Mouse (Mus musculus) B cell, adult 2 months (primary cell): ENCODE results near the gene Odf3l2.

ENCODE experiments used
- DNase-seq, 2 experiments: peaks; one replicate each; pipeline ENCODE4 v3.0.0; 2022

The Odf3l2 gene

DNA sequence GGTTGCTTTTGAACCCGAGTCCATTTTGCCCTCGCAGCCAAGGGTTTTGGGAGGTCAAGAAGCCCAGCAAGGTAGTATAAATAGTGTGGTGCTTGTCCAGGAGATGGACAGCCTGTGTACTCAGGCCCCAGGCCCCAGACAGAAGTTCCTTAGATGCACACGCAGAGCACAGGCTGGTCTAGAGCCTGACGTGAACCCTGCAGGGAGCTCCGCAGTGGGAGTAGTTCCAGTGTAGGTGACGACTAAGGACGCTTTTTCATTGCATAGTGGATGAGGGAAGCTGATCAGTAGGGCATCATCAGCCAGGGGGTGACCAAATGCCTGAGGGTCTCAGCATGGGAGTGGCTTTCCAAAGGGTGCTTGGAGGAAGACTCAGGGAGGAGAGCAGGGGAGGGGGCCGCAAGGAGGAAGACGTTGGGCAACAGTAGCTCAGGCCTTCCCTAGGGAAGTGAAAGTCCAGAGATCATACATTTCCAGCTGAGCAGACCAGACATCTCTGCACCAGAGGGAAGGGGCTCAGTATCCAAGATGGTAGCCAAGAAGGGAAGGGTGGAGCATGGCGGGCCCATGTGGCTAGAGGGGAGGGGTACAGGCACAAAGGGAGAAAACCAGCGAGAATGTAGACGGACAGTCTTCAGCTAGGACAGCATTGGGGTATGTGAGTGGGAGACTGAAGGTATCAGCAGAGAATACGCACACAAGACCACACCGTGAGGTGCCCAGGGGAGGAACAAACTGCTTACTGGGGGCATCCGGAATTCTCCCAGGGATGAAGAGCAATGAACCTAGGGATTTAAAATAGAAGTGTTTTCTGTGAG is 24.7 kb upstream of the Odf3l2 start:
- DNase-seq: no peak

DNA sequence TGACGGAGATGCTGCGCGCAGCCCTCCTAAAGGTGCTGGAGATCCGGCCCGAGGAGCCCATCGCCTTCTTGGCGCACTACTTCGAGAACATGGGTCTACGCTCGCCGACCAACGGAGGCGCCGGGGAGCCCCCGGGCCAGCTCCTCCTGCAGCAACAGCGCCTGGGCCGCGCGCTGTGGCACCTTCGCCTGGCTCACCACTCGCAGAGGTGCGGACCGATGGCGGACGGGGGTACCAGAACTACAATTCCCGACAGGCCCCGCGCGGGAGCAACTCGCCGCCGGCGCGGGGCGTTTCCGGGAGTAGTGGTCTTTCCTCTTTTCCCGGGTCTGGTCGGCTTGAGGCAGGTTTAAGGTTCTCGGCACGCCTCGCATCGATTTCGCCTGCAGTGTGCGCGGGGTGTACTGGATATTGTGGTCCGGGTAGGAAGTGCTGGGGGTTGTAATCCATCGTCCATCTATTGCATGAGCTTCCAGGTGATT is 24.1 kb upstream of the Odf3l2 start:
- DNase-seq: peak; percentile 68 to 76

DNA sequence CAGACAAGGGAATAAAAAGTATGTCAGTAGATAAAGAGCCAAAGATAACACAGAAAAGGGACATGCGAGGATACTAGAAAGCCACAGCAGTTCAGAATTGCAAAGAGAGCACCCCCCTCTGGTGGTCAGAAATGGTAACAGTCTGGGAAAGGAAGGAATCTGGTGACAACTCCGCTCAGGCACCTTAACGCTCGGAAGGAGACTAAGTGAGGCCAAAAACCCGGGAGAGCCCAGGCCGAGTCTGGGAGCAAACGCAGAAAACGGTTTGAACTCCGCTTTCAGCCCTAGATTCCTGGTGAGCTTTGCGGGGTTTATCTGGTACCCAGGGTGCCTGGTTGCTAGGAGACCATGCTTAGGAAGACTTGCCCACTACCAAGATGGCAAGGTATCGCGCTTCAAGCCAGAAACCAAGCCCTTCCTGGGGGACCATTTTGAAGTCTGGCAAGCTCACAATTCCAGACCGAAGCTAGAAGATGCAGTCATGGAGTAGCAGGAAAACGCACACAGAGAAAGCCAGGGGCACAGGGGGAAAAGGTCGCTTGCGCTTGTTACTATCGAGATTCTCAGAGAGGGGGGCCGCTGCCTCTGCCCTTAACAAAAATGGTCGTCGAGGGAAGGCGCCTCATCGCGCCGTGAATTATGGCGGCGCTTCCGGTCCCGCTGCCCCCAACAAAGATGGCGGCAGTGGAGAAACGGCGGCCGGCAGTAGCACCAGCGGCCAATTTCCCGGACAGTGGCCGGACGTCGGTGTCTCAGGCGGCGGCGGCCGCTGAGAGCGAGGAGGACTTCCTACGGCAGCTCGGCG is 23.4 kb upstream of the Odf3l2 start, which contains the start of gene Tpgs1:
Tpgs1 (plus strand) TSS at position 599 of the 805 bp plus-strand sequence.
- DNase-seq: peak; percentile 90 to 91

DNA sequence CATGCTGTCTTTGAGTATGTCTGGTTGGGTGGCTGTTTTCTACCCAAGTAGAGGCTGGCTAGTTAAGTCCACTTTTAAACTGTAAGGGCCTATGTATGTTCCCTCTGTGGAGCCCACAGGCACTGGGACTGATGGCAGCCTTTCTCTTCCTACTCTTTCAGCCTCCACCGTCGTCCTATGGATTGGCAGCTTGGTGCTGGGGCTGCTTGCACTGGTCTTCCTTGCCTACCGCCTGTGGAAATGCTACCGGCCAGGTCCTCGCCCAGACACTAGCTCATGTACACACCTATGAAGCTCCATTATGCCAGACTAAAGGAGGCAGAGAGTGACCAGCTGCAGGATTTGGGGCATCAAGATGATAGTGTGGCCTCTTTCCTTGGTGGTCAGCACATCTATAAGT is 22.5 kb upstream of the Odf3l2 start:
- DNase-seq: no peak

DNA sequence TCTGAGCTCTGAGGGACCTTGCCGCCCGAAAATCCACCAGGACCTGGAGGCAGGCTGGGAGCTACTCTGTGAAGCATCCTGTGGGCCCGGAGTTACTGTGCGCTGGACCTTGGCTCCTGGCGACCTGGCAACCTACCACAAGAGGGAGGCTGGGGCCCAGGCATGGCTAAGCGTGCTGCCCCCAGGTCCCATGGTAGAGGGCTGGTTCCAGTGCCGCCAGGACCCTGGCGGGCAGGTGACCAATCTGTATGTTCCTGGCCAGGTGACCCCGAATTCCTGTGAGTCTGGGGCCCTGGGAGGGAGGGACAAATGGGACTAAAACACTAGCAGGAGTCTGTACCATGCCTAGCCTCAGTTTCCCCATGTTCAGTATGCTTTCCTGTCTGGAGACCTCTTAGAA is 21.0 kb upstream of the Odf3l2 start:
- no peak for DNase-seq

DNA sequence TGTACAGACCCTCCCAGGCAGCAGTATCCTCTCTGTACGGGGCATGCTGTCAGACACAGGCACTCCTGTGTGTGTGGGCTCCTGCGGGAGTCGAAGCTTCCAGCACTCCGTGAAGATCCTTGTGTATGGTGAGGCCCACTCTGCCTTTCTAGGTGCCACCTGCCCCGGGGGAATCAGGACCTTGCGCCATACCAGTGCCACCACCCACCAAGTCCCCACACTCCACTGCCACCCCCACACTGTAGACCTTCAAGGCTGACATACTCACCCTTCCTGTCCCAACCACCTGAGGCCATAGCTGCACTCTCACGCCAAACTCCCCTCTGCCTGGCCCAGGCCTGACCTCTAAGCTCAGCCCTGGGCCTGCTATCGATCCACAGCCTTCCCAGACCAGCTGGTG is 19.5 kb upstream of the Odf3l2 start:
- DNase-seq: no peak

DNA sequence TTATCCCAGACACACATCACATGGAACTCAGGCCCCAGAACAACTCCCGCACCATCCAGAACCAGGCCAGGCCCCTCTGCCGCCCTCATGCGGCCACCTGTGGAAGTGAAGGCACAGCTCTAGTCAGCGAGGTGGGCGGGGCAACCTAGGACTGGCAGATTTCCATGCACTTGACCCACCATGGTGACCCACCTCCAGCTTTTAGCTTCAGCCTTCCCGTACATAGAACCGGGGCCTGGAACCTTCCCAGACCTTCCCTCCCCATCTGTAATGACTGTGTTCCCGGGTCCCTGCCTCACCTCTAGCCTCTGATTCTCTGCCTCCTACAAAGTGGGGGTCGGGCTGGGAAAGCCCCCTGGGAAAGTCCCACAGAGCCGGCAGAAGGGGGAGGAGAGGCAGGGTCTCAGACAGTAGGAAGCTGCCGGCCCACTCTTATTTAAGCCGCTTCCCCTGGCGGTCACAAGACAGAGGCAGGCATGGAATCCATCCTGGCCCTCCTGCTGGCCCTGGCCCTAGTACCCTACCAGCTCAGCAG is 18.7 kb upstream of the Odf3l2 start, which contains the start of gene Madcam1:
Madcam1 (plus strand) TSS at position 429 of the 535 bp plus-strand sequence.
- peak; percentile 84 to 85 for DNase-seq

DNA sequence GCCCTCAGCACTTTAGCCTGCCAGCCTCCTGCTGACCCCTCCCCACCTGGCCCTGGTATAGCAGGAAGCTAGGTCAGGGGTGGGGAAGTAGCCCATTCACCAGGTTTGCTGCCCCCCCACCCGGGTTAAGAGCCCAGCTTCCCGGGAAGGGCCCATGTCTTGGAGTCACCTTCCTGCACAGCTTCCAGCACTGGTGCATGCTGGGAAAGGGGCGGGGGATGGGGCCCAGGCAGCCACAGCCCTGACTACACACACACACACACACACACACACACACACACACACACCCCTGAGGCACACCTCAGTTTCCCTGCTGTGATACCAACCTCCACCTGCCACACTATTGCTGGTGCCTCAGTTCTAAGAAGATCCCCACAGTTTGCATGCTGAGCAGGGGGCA is 16.3 kb upstream of the Odf3l2 start:
- DNase-seq: no peak

DNA sequence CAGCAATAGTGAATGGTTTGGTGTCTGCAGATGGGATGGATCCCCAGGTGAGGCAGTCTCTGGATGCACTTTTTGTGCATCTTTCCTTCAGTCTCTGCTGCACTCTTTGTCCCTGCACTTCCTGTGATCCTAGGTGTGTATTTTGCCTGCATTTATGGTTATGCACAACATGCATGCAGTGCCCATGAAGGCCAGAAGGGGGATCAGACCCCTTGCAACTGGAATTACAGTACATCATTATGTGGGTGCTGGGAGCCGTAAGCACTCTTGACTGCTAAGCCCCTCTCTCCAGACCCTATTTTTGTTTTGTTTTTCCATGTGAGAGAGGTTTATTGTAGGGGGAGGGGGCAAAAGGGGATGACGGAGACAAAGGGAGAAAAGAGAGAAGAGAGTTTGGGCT is 14.8 kb upstream of the Odf3l2 start:
- peak; percentile 32 to 36 for DNase-seq

DNA sequence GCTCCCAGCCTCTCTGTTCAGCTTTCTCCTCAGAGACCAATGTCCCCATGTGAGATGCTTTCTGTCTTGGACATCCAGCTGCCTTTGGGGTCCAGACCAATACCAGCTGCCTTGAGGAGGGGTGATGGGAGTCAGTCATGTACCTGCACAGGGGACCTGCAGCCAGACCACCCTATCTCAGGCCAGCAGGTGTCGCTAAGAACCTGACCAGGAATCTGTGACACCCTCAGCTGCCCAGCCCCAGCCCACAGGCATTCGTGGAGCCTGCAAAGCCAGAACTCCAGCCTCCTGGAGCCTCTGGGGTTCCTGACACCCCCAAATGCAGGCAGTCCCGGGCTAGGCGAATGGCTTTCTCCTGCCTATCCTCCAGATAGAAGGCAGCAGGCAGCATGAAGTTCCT is 13.3 kb upstream of the Odf3l2 start:
- DNase-seq: peak; percentile 24 to 33

DNA sequence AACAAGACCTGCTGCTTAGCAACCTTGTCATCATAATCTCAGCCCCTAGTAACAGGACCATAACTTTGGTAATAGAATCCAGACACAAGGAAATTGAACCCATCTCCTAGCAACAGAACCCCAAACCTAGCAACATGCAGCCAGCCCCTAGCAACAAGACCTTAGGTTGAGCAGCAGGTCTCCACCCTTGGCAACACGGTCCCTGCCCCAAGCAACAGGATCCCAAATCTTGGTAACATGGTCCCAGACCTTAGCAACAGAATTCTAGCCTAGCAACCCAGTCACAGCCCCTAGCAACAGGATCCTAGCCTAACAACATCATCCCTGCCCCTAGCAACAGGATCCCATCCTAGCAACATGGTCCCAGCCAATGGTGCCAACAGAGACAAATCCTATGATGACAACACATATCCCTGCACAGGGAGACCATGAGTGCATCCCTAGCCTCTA is 9.4 kb upstream of the Odf3l2 start:
- DNase-seq: no peak

DNA sequence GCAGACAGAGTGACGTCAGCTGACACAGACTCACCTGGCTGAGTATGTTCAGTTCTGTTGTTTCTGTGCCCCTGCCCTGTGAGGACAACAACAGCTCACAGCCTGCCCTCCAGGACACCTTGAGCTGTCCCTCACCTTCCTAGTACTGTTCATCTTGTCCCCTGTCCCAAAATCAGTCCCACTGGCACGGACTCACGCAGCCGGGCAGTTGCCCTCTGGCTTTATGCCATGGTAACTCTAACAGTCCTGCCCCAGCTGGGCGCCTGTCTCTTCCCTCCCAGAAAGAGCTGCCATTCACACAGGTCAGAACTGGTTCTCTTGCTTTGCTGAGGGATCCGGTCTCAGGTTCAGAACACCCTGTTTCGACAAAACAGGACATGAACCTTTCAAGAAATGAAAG is 7.3 kb upstream of the Odf3l2 start:
- no peak for DNase-seq

DNA sequence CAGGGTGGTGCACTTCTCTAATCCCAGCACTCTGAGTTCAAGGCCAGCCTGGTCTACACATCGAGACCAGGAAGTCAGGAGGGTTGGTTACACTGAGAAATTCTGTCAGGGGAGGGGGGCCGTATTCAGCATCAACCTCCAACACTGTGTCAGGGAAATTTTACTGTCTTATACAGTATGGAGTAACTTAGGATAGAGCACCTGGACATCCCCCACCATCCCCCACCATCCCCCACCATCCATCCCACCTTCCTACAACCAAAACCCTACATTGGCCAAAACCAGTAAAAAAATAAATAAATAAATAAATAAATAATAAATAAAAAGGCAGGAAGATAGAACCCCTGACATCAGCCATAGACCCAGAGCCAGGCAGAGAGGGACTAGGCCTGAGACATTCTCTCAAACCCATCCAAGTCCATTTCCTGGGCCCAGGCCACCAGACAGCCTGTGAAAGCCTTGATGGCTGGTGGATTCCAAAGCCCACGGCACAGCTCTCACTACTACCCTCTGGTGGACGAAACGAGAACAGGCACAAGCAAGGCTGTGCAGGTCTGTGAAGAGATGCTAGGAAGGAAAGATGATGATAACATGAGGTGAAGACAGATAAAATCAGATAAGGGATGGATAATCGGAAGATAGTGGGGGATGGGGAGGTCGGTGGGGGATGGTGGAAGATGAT is 3.7 kb upstream of the Odf3l2 start:
- peak; percentile 73 to 76 for DNase-seq

DNA sequence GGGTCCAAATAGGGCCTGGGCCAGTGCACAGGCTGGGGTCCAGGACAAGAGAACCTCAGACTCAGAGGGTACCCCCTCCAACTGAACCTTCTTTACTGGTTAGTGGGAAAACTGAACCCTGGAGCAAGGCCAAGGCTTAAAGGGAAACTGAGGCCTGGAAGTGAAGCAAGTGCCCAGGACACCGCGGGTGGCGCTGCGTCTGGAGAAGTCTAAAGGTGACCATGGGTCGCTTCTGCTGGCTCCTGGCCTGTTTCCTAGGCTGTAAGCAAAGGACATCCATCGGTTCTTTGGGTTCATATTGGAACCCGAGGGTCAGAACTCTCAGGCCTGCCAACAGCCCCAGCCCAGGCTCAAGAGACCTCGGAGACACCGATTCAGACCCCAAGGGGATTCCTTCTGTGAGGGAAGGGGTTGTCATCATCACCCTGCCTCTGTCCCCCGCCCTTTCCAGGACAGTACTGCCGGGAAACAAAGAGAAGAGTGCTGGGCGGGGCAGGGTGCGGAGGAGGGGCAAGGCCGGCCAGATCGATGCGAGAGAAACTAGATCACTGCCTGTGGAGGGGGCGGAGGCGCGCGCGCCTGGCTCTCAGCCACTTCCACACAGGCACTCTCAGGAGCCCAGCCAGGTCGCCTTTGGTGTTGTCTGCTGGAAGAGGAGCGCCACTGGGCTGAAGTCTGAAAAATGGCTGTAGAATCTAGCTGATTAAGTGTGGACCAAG is 6.9 kb downstream of the Odf3l2 start:
- no peak for DNase-seq

DNA sequence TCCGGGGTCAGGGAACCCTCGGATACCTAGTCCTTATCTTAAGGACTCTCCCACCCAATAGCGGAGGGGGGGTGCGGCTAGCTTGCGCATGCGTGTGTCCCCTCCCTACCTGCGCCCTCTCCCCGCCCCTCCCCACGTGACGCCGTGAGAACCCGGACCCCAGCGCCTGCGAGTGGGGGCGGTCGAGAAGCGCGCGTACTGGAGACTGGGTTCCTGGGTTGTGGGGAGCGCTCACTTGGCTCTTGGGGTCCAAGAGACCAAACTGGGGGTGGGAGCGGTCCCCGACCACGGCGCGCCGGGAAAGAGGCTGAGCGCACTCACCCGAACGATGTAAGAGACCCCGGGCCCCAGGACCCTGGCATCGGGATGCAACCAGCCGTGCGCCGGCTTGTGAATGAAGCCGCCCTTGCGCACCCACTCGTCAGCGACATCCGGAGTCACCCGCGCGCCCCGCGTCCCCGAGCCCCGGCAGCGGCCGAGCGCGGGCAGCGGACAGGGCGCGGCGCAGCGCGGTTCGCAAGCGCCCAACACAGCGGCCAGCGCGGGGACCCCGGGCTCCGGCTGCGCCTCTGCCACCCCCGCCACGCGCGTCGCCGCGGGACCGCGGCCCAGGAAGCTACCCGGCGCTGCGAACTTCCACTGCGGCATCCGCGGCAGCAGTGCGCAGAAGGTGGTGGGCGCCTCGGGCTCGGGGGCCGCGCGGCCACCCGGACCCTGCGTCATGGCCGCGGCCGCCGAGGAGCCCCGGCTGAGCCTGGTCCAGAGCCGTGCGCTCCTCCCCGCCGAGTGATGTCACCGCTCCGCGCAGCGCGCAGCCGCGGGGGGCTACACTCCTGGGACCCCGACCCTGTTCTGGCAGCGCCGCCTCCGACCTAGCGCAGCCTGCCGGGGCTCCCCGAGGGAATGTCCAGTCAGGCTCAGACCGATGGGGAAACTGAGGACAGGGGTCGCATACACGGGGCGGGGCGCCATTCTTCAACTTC is 8.1 kb downstream of the Odf3l2 start, which contains the start of gene Shc2:
Shc2 (minus strand) TSS at position 791 of the 983 bp plus-strand sequence.
- DNase-seq: no peak

DNA sequence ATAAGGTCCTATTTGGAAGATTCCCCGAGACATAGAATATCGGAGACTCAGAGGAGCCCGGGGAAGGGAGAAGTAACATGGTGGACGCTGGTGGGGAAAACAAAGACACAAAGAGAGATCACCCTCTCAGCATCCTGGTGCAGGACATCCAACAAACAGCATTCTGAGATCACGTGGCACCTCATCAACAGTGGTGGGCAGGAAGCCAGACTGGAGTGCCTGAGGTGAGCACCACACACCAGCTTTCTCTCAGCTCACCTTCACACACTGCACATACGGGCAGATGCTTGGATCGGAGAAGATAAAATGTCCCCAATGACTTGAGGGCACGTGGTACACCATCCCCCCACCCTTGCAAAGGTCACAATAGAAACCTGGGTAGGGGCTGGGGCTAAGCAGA is 9.3 kb downstream of the Odf3l2 start:
- DNase-seq: no peak

DNA sequence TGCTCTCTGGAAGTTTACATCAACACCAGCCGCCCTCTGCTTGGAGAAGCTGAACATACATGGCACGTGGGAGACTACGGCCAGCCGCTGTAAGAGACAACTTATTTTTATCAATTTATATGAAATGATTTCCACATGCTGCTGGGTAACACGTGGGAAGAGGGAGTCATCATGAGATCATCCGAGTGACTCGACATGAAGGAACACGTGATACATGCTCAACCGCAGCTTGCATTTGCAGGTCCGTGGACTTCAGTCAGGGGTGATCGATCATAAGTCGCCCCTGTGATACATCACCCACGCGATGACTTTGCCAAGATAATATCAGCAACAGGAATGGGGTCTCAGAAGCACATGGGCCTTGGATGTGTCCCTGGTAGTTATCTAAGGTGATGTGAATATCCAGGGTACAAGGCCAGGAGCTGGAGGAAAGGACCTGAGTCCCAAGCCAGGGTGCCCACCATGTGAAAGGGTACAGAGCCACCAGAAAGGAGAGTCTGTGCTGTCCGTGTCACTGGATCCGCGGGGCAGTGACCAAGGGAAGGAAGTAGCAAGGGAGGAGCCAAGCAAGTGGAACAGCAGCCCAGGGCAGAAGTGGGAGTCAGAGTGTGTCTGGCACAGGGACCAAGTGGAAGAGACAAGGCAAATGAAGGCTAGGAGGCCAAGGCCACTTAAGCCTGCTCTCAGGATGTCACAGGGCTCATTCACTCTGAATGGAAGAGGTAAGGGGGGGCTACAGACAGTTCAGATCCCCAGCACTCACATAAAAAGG is 12.3 kb downstream of the Odf3l2 start:
- DNase-seq: no peak

DNA sequence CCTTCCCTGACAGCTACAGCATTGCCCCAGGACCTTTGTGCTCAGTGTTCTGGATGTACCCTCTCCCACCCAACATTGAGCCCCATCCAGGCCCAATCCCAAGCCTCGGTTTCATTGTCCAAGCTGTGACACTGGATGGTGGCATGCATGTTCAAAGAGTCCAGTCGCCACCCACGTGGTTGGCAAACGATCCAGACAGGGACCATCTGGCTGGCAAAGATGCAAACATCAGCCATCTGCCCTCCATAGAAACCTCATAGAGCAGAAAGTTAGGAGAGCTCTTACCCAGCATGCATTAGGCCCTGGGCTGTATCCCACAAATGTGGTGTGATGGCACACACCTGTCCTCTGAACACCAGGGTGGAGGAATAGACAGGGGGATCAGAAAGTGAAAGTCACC is 14.1 kb downstream of the Odf3l2 start:
- DNase-seq: no peak

DNA sequence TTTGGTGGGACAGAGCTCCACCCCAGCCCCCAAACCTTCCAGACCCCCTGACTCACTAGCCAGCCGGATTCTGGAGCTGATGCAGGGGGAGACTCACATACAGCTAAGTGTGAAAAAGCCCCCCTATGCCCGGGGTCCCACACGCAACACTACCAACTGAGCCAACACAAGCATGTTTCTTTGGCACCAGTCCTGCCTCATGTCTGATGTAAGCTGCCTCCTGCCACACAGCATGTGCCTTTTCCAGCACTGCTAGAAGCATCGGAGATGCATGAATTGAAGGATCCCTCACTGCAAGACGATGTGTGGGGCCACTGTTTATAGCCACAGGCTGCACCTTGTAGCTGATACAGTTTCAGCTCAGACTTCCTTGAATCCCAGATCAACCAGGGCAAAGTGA is 17.2 kb downstream of the Odf3l2 start:
- DNase-seq: no peak

DNA sequence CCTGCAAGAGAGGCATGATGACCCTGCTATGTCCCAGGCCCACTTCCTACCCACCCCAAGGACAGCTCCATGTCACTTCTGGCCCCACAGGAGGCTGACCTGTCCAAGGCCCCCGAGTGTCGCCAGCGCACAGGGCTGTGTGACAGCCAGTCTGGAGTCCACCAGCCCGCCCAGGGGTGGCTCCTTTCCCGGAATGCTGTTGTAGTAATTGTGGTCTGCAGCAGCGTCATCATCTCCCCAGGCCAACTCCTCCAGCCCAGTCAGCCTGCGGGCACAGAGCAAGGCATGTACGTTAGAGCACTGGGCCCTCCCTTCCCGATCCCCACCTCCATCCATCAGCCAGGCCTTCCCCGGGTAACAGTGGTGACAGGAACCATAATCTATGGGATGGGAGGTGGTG is 19.4 kb downstream of the Odf3l2 start:
- no peak for DNase-seq
